Mouse (Mus musculus): ENCODE data around the gene Nrxn2. TPM values are rescaled to one million over a fixed set of nuclear protein-coding genes. Genes with fewer than 3 reads are reported as not detected.

Nrxn2 gene
- total and polyA plus RNA-seq, 3 experiments = 12.1 to 14.3 (median 14.0) TPM

- no peak for DNase-seq
Measured at GRCm38 (mm10) chr19:6392743-6393393, 25.7 kb upstream of the Nrxn2 start.

- no peak for DNase-seq
Measured at GRCm38 (mm10) chr19:6393637-6394036, 24.9 kb upstream of the Nrxn2 start.

DNA sequence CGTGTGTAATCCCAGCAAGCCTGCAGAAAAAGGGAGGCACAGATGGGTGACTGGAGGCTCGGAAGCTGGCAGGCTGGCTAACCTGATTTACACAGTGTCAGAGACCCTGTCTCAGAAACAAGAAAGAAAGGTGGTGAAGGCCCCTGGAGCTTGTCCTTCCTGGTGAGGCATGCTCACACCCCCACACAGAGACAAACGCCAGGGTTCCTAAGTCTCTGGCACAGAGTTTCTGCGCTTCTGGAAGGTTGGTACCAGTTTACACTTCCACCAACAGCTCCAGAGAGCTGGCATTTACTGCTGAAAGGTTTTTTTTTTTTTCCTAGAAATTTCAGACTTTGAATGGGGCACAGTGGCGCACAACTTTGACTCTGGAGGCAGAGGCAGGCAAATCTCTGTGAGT, 22.3 kb upstream of the Nrxn2 start:
- DNase-seq = no peak

DNA sequence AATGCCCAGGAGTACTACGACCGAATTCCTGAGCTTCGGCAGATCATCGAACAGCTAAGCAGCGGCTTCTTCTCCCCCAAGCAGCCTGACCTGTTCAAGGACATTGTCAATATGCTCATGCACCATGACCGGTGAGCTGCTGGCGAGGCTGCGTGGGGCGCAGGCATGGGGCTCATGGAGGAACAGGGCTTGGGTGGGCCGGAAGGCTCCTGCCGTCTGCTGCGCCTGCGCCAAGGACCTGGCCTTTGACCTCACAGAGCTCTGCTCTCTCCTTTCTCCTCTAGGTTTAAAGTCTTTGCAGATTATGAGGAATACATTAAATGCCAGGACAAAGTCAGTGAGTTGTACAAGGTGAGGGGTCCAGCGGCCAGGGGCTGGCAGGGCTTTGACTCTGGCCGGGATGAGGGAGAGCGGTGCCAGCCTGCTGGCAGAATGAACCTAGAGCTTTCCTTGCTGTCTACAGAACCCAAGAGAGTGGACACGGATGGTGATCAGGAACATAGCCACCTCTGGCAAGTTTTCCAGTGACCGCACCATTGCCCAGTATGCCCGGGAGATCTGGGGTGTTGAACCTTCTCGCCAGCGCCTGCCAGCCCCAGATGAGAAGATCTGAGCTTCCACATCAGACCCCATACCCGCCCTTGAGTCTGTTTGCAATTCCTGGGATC, 20.8 kb upstream of the Nrxn2 start:
- DNase-seq = no peak

GRCm38 (mm10) chr19:6398447-6399284, 19.9 kb upstream of the Nrxn2 start:
- peak; percentile 81 for DNase-seq

GRCm38 (mm10) chr19:6399285-6400095, 19.0 kb upstream of the Nrxn2 start, which contains the start of gene Rasgrp2:
Gene Rasgrp2, plus strand, starts transcription at chr19:6399340.
- peak; percentile 65 for DNase-seq

- peak; percentile 29 for DNase-seq
Measured at GRCm38 (mm10) chr19:6400096-6401086, 18.1 kb upstream of the Nrxn2 start.

- peak; percentile 85 for DNase-seq
Measured at GRCm38 (mm10) chr19:6401131-6401815, 17.3 kb upstream of the Nrxn2 start.

DNA sequence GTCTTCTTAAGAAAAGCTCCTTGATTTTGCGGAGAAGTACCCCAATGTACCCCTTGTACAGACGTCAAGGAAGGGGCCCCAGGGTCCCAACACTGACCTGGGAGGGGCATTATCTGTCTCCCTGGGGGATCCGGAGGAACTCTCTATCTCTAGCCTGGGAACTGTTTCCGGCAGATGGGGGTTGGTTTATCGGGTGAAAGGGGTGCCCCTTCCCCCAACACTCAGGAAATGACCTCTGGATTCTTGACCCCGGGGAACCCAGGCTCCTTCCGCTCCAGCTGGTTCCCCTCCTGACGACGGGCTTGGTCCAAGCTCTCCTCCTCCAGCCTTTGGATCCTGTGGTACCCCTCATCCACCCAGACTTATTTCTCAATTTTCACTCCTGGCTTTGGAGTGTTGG, 16.6 kb upstream of the Nrxn2 start:
- peak; percentile 58 for DNase-seq

GRCm38 (mm10) chr19:6403869-6404268, 14.7 kb upstream of the Nrxn2 start:
- no peak for DNase-seq

GRCm38 (mm10) chr19:6405433-6405832, 13.1 kb upstream of the Nrxn2 start:
- DNase-seq = no peak

DNA sequence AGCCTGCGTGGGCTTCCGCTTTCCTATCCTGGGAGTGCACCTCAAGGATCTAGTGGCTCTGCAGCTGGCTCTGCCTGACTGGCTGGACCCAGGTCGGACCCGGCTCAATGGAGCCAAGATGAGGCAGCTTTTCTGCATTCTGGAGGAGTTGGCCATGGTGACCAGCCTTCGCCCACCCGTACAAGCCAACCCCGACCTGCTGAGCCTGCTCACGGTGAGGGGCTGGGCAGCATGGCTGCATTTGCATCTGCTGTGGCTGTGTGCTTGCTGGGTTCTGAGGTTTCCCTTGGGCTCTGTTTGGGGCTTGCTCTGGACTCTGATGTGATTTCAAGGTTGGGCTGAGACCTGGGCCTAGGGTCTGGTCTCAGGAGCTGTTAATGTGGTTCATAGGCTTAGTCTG, 11.4 kb upstream of the Nrxn2 start:
- DNase-seq = no peak

DNA sequence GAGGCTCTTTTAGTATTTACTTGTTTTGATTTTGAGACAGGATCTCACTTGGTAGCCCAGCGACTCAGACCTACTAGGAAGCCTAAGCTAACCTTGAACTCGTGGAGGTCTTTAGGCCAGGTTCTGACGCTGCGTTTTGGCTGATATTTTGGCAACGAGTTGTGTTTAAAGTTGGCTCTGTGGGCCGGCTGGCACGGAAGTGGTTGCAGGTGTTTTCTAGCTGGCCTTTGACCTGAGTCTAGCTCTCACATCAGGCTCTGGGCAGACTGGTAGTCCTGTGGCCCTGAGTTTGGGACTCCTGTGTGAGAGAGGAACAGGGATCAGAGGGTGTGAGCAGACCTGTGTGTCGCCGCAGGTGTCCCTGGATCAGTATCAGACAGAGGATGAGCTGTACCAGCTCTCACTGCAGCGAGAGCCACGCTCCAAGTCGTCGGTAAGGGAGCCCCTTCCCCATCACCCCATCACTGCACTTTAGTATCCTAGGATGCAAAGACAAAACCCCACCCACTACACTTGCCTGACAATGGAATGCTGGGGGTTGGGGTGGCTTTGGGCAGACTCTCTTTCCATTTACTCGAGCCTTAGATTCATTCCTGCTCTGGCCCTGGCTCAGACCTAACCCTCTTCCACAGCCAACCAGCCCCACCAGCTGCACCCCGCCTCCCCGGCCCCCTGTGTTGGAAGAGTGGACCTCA, 10.6 kb upstream of the Nrxn2 start:
- DNase-seq = no peak

- DNase-seq = no peak
Measured at GRCm38 (mm10) chr19:6408749-6409148, 9.8 kb upstream of the Nrxn2 start.

GRCm38 (mm10) chr19:6409176-6409575, 9.4 kb upstream of the Nrxn2 start:
- no peak for DNase-seq

GRCm38 (mm10) chr19:6409936-6410335, 8.6 kb upstream of the Nrxn2 start:
- DNase-seq = no peak

DNA sequence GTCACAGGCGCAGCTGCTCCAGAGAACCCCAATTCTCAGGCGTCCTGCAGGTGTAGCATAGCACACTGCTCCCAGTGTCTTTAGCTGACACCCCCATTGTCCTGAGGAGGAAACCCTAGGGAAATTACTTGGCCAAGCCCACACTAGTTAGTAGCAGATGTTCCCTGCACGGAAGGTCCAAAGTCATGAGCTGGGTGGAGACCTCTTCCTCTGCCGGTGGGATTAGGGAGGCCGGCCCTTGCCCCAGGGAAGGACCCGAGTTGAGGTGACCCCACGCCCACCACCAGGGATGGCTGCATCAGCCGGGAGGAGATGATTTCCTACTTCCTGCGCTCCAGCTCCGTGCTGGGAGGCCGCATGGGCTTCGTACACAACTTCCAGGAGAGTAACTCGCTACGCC, 5.7 kb upstream of the Nrxn2 start:
- no peak for DNase-seq

DNA sequence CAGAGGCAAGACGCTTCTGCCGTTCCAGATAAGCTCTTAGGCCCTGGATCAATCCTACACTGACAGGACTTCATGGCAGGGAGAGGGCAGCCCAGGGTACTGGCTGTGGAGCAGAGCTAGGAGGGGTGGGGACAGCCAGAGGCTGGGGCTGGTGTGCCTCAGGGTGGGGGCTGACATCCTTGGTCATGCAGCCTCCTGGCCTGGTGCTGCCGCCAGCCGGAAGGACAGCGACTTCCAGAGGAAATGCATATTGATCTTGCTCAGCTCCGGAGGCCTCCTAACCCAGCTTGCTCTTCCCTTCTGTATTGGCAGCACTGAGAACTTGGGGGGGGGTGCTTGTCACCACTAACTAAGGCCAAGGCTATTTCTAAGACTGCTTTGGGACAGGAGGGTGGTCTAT, 3.1 kb upstream of the Nrxn2 start:
- peak; percentile 40 for DNase-seq

DNA sequence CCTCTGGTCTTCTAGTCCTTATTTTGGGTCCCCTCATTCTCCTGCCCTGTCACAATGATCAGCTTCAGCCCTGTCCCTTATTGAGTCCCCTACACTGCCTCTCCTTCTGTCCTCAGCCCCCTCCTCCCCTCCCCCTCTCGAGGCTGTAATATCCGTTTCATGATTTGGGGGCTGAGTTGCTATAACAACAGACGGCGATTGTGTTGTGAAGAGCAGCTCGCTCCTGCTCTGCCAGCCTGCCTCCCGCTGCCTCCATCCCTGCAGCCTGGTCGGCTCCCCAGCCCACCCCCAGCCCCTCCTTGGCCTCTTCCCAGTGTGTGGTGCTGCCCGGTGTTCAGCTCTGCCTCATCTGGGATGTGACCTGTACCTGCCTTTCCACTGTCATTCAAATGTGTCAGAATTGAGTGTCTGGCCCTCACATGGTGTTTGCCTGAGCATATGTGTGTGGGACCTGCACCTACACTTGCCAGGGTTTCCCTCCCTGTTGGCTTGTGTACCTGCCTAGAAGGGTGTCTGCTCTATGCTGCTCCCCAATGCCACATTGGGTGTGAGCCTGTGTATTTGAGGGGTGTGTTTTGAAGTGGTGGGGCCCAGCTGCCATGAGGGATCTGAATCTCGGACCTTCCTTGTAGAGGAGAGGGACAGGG, 2.3 kb upstream of the Nrxn2 start:
- DNase-seq = no peak
